Mouse (Mus musculus): ENCODE data around the gene Ypel5.

The Ypel5 gene

GRCm38 (mm10) chr17:72836158-72837115 lies at the start of gene Ypel5:
Ypel5 (plus strand) TSS chr17:72836453.
- peak; percentile 97 for DNase-seq (ENCODE audit: low spot score)

- no peak for DNase-seq (ENCODE audit: low spot score)
Observed at GRCm38 (mm10) chr17:72787886-72788436, 48.3 kb upstream of the Ypel5 start.

- no peak for DNase-seq (ENCODE audit: low spot score)
Observed at GRCm38 (mm10) chr17:72793278-72793677, 43.0 kb upstream of the Ypel5 start.

GRCm38 (mm10) chr17:72794660-72795059 lies 41.6 kb upstream of the Ypel5 start:
- no peak for DNase-seq (ENCODE audit: low spot score)

GRCm38 (mm10) chr17:72795392-72796047 lies 40.7 kb upstream of the Ypel5 start:
- DNase-seq (ENCODE audit: low spot score): no peak

- DNase-seq (ENCODE audit: low spot score): no peak
Observed at GRCm38 (mm10) chr17:72796506-72796905, 39.7 kb upstream of the Ypel5 start.

- peak; percentile 13 for DNase-seq (ENCODE audit: low spot score)
Observed at GRCm38 (mm10) chr17:72797867-72798266, 38.4 kb upstream of the Ypel5 start.

- no peak for DNase-seq (ENCODE audit: low spot score)
Observed at GRCm38 (mm10) chr17:72809942-72810654, 26.2 kb upstream of the Ypel5 start.

- DNase-seq (ENCODE audit: low spot score): no peak
Observed at GRCm38 (mm10) chr17:72813419-72814315, 22.6 kb upstream of the Ypel5 start.

GRCm38 (mm10) chr17:72817574-72817973 lies 18.7 kb upstream of the Ypel5 start:
- no peak for DNase-seq (ENCODE audit: low spot score)

GRCm38 (mm10) chr17:72819714-72820113 lies 16.5 kb upstream of the Ypel5 start:
- no peak for DNase-seq (ENCODE audit: low spot score)

GRCm38 (mm10) chr17:72820425-72820824 lies 15.8 kb upstream of the Ypel5 start:
- no peak for DNase-seq (ENCODE audit: low spot score)

- DNase-seq (ENCODE audit: low spot score): no peak
Observed at GRCm38 (mm10) chr17:72821923-72822322, 14.3 kb upstream of the Ypel5 start.

GRCm38 (mm10) chr17:72826916-72827534 lies 9.2 kb upstream of the Ypel5 start:
- DNase-seq (ENCODE audit: low spot score): no peak

GRCm38 (mm10) chr17:72828027-72828678 lies 8.1 kb upstream of the Ypel5 start:
- no peak for DNase-seq (ENCODE audit: low spot score)

- DNase-seq (ENCODE audit: low spot score): no peak
Observed at GRCm38 (mm10) chr17:72828687-72829086, 7.6 kb upstream of the Ypel5 start.

- DNase-seq (ENCODE audit: low spot score): peak; percentile 85
Observed at GRCm38 (mm10) chr17:72837140-72837712, 973 bp downstream of the Ypel5 start.

- peak; percentile 63 for DNase-seq (ENCODE audit: low spot score)
Observed at GRCm38 (mm10) chr17:72837824-72838474, 1.7 kb downstream of the Ypel5 start.

GRCm38 (mm10) chr17:72839000-72839399 lies 2.7 kb downstream of the Ypel5 start:
- DNase-seq (ENCODE audit: low spot score): peak; percentile 53
